Mouse (Mus musculus) liver, adult 2 months (tissue): ENCODE data around the gene Ypel3. TPM values are rescaled to one million over a fixed set of nuclear protein-coding genes. Genes with fewer than 3 reads are reported as not detected.

Source experiments
- DNase-seq: peaks from one replicate; pipeline ENCODE4 v3.0.0-alpha.2; 2011; ENCODE audit warnings: low read depth, low spot score; ENCODE audit errors: extremely low read depth
- H3K27ac ChIP-seq: fragments of 200-500 bp; replicated peaks from 2 replicates; pipeline ENCODE4 v1.5.1; 2012; ENCODE audit warnings: low read depth, mild to moderate bottlenecking, control low read depth, inconsistent platforms, low read length; ENCODE audit not compliant: insufficient read depth
- H3K27me3 ChIP-seq: fragments of 200-500 bp; 2 replicates; pipeline ENCODE4 v1.6.1; 2012; ENCODE audit warnings: mild to moderate bottlenecking, moderate library complexity, low read length, inconsistent platforms; ENCODE audit not compliant: control insufficient read depth, insufficient read depth
- H3K36me3 ChIP-seq: fragments of 200-500 bp; 2 replicates; pipeline ENCODE4 v1.6.1; 2012; ENCODE audit warnings: low read length, inconsistent platforms; ENCODE audit not compliant: control insufficient read depth, insufficient read depth
- H3K4me1 ChIP-seq: fragments of 200-500 bp; 2 replicates; pipeline ENCODE4 v1.6.1; 2011; ENCODE audit warnings: low read length; ENCODE audit not compliant: control insufficient read depth, insufficient read depth
- H3K4me3 ChIP-seq: fragments of 200-500 bp; 2 replicates; pipeline ENCODE4 v1.5.1; 2011; ENCODE audit warnings: low read depth, mild to moderate bottlenecking, control low read depth, low read length, moderate library complexity; ENCODE audit not compliant: insufficient read depth
- H3K79me2 ChIP-seq: fragments of 200-500 bp; 2 replicates; pipeline ENCODE4 v1.6.1; 2012; ENCODE audit warnings: inconsistent platforms, mild to moderate bottlenecking, low read length, moderate library complexity; ENCODE audit not compliant: control insufficient read depth, insufficient read depth
- H3K9ac ChIP-seq: fragments of 200-500 bp; 2 replicates; pipeline ENCODE4 v1.6.1; 2012; ENCODE audit warnings: low read depth, mild to moderate bottlenecking, control low read depth, inconsistent platforms, low read length
- CTCF ChIP-seq: fragments of 200-500 bp; IDR thresholded peaks from 2 replicates; pipeline ENCODE4 v1.5.1; 2011; ENCODE audit warnings: low read depth, low read length, control low read depth
- POLR2A ChIP-seq: fragments of 200-500 bp; IDR thresholded peaks from 2 replicates; pipeline ENCODE4 v1.6.1; 2011; ENCODE audit warnings: low read length, control low read depth; ENCODE audit not compliant: insufficient read depth; ENCODE audit errors: extremely low read depth
- WGBS: fragments of 180-500 bp; shearing (Covaris S2); methylation state at CpG from one replicate; pipeline ENCODE4 v1.1.7; 2018; 5-methylcytosine and 5-hydroxymethylcytosine counted together
- polyA plus RNA-seq: library from polyadenylated mRNA; depleted of rRNA; stranded (reverse); fragments of >200 nt; gene quantifications from 2 replicates; pipeline ENCODE4 v1.2.3, GENCODE M21; 2012; rRNA removed
- total RNA-seq: library from RNA; depleted of rRNA; stranded (reverse); fragments of >200 nt; gene quantifications from 2 replicates; pipeline ENCODE4 v1.2.3, GENCODE M21; 2014; rRNA removed

Gene Ypel3
- total and polyA plus RNA-seq, 2 experiments, result 26.4 to 144 TPM

GRCm38 (mm10) chr7:126821835-126822511 lies 45.2 kb downstream of the Ypel3 start:
- no peaks in the 10 kb centered on the region for H3K79me2 ChIP-seq
- no peak overlapping the region for H3K4me3 ChIP-seq
- H3K36me3 ChIP-seq, result no peaks in the 10 kb centered on the region
- no peaks in the 10 kb centered on the region for H3K4me1 ChIP-seq
- no peak overlapping the region for H3K27ac ChIP-seq
- peaks cover 7% of the 10 kb centered on the region for H3K27me3 ChIP-seq
- WGBS, result 34% methylated on average over 7 of the region's 7 CpGs
- peak; percentile 42 for DNase-seq
- H3K9ac ChIP-seq, result no peak overlapping the region
- TF ChIP-seq POLR2A, result no peak
- TF ChIP-seq CTCF, result peak; percentile 98

GRCm38 (mm10) chr7:126822741-126823140 lies 46.0 kb downstream of the Ypel3 start:
- H3K27me3 ChIP-seq, result peaks cover 7% of the 10 kb centered on the region
- WGBS, result 61% methylated on average over 9 of the region's 9 CpGs

GRCm38 (mm10) chr7:126823202-126823711 lies 46.5 kb downstream of the Ypel3 start:
- Histone ChIP-seq H3K36me3 (no peaks in the 10 kb centered on the region), H3K79me2 (no peaks in the 10 kb centered on the region), H3K4me3 (peak overlapping the region; percentile 37; the same call in 1 of the 2 replicates), H3K27me3 (peaks cover 7% of the 10 kb centered on the region), H3K27ac (no peak overlapping the region), H3K4me1 (no peaks in the 10 kb centered on the region), H3K9ac (peak overlapping the region; percentile 21; the same call in 1 of the 2 replicates)
- no peak for DNase-seq
- TF ChIP-seq CTCF (no peak), POLR2A (no peak)
- WGBS, result 11% methylated on average over 14 of the region's 19 CpGs

More at GRCm38 (mm10) chr7:126822741-126823140, 46.0 kb downstream of the Ypel3 start:
- no peaks in the 10 kb centered on the region for H3K4me1 ChIP-seq
- TF ChIP-seq POLR2A (no peak), CTCF (no peak)
- H3K9ac ChIP-seq, result no peak overlapping the region
- no peak for DNase-seq
- no peaks in the 10 kb centered on the region for H3K79me2 ChIP-seq
- H3K4me3 ChIP-seq, result no peak overlapping the region
- no peaks in the 10 kb centered on the region for H3K36me3 ChIP-seq
- no peak overlapping the region for H3K27ac ChIP-seq

- no peaks in the 10 kb centered on the region for H3K79me2 ChIP-seq
- no peaks in the 10 kb centered on the region for H3K4me1 ChIP-seq
- 33% methylated on average over 10 of the region's 10 CpGs for WGBS
- H3K9ac ChIP-seq, result no peak overlapping the region
- H3K27ac ChIP-seq, result no peak overlapping the region
- H3K27me3 ChIP-seq, result peaks cover 7% of the 10 kb centered on the region
- H3K36me3 ChIP-seq, result no peaks in the 10 kb centered on the region
- H3K4me3 ChIP-seq, result no peak overlapping the region
- DNase-seq, result no peak
- TF ChIP-seq POLR2A (no peak), CTCF (no peak)
Measured at GRCm38 (mm10) chr7:126823940-126824339, 47.2 kb downstream of the Ypel3 start.

GRCm38 (mm10) chr7:126825403-126825802 lies 48.6 kb downstream of the Ypel3 start:
- H3K27me3 ChIP-seq, result peaks cover 10% of the 10 kb centered on the region
- no peak for TF ChIP-seq CTCF
- no peak for TF ChIP-seq POLR2A
- no peak for DNase-seq
- no peak overlapping the region for H3K27ac ChIP-seq
- no peak overlapping the region for H3K4me3 ChIP-seq
- H3K9ac ChIP-seq, result no peak overlapping the region
- 18% methylated on average over 8 of the region's 8 CpGs for WGBS
- H3K79me2 ChIP-seq, result no peaks in the 10 kb centered on the region
- no peaks in the 10 kb centered on the region for H3K4me1 ChIP-seq
- H3K36me3 ChIP-seq, result no peaks in the 10 kb centered on the region

GRCm38 (mm10) chr7:126825952-126826351 lies 49.2 kb downstream of the Ypel3 start:
- WGBS, result 68% methylated on average over 5 of the region's 5 CpGs
- no peak overlapping the region for H3K27ac ChIP-seq
- H3K27me3 ChIP-seq, result peaks cover 10% of the 10 kb centered on the region
- no peaks in the 10 kb centered on the region for H3K4me1 ChIP-seq
- no peak for DNase-seq
- H3K9ac ChIP-seq, result no peak overlapping the region
- no peak overlapping the region for H3K4me3 ChIP-seq
- no peaks in the 10 kb centered on the region for H3K79me2 ChIP-seq
- H3K36me3 ChIP-seq, result no peaks in the 10 kb centered on the region
- TF ChIP-seq CTCF (no peak), POLR2A (no peak)

Other genes with a start within 250 kb of the Ypel3 start
Only the 30 nearest of the 31 such genes appear.
- 79.4 and 85.6 TPM in 2 replicates for gene Eif3c, start 210.5 kb upstream of the Ypel3 start, total RNA-seq
- 54.2 and 64.1 TPM in 2 replicates for gene Eif3c, start 210.5 kb upstream of the Ypel3 start, polyA plus RNA-seq
- gene Apobr, start 192.0 kb upstream of the Ypel3 start, total RNA-seq, result 0.74 and 1.6 TPM in 2 replicates
- 0.58 and 1.0 TPM in 2 replicates for gene Apobr, start 192.0 kb upstream of the Ypel3 start, polyA plus RNA-seq
- gene Cln3, start 191.1 kb upstream of the Ypel3 start, total RNA-seq, result 7.1 and 9.5 TPM in 2 replicates
- gene Cln3, start 191.1 kb upstream of the Ypel3 start, polyA plus RNA-seq, result 40.9 and 57.0 TPM in 2 replicates
- gene Il27, start 182.0 kb upstream of the Ypel3 start, total RNA-seq, result not detected in 2 replicates
- gene Il27, start 182.0 kb upstream of the Ypel3 start, polyA plus RNA-seq, result 0.31 TPM in 1 of 2 replicates, not detected in the other
- 3.0 and 3.2 TPM in 2 replicates for gene Nupr1, start 146.1 kb upstream of the Ypel3 start, total RNA-seq
- 1.2 TPM in 2 replicates for gene Nupr1, start 146.1 kb upstream of the Ypel3 start, polyA plus RNA-seq
- 7.7 and 10.7 TPM in 2 replicates for gene Sgf29, start 127.6 kb upstream of the Ypel3 start, total RNA-seq
- gene Sgf29, start 127.6 kb upstream of the Ypel3 start, polyA plus RNA-seq, result 34.7 and 54.2 TPM in 2 replicates
- 661 and 727 TPM in 2 replicates for gene Sult1a1, start 100.5 kb upstream of the Ypel3 start, total RNA-seq
- gene Sult1a1, start 100.5 kb upstream of the Ypel3 start, polyA plus RNA-seq, result 566 and 586 TPM in 2 replicates
- gene Bola2, start 81.6 kb upstream of the Ypel3 start, total RNA-seq, result 15.6 and 20.5 TPM in 2 replicates
- gene Bola2, start 81.6 kb upstream of the Ypel3 start, polyA plus RNA-seq, result 35.6 and 37.7 TPM in 2 replicates
- 4.1 and 4.6 TPM in 2 replicates for gene Slx1b, start 81.2 kb upstream of the Ypel3 start, total RNA-seq
- 11.3 and 15.4 TPM in 2 replicates for gene Slx1b, start 81.2 kb upstream of the Ypel3 start, polyA plus RNA-seq
- gene Coro1a, start 69.2 kb upstream of the Ypel3 start, total RNA-seq, result 7.7 and 9.0 TPM in 2 replicates
- gene Coro1a, start 69.2 kb upstream of the Ypel3 start, polyA plus RNA-seq, result 10.6 and 22.7 TPM in 2 replicates
- gene Mapk3, start 17.4 kb upstream of the Ypel3 start, total RNA-seq, result 10.4 and 14.8 TPM in 2 replicates
- gene Mapk3, start 17.4 kb upstream of the Ypel3 start, polyA plus RNA-seq, result 68.7 and 70.7 TPM in 2 replicates
- 0.46 and 2.3 TPM in 2 replicates for gene Gdpd3, start 10.6 kb upstream of the Ypel3 start, total RNA-seq
- 8.0 and 9.0 TPM in 2 replicates for gene Gdpd3, start 10.6 kb upstream of the Ypel3 start, polyA plus RNA-seq
- 0.13 and 0.18 TPM in 2 replicates for gene Tbx6, start 4.5 kb downstream of the Ypel3 start, total RNA-seq
- gene Tbx6, start 4.5 kb downstream of the Ypel3 start, polyA plus RNA-seq, result 0.71 and 1.1 TPM in 2 replicates
- gene Ppp4c, start 15.5 kb downstream of the Ypel3 start, total RNA-seq, result 45.8 and 52.8 TPM in 2 replicates
- 81.2 and 97.2 TPM in 2 replicates for gene Ppp4c, start 15.5 kb downstream of the Ypel3 start, polyA plus RNA-seq
- not detected in 2 replicates for gene Fam57b, start 20.7 kb downstream of the Ypel3 start, total RNA-seq
- gene Fam57b, start 20.7 kb downstream of the Ypel3 start, polyA plus RNA-seq, result 0.06 and 0.44 TPM in 2 replicates
- gene 4930451I11Rik, start 54.7 kb downstream of the Ypel3 start, total RNA-seq, result not detected in 2 replicates
- gene 4930451I11Rik, start 54.7 kb downstream of the Ypel3 start, polyA plus RNA-seq, result not detected in 2 replicates
- gene Doc2a, start 70.5 kb downstream of the Ypel3 start, total RNA-seq, result not detected in 2 replicates
- not detected in 2 replicates for gene Doc2a, start 70.5 kb downstream of the Ypel3 start, polyA plus RNA-seq
- 1.0 and 1.5 TPM in 2 replicates for gene Hirip3, start 85.0 kb downstream of the Ypel3 start, total RNA-seq
- 1.00 and 2.4 TPM in 2 replicates for gene Hirip3, start 85.0 kb downstream of the Ypel3 start, polyA plus RNA-seq
- 2.5 and 4.8 TPM in 2 replicates for gene Ino80e, start 85.4 kb downstream of the Ypel3 start, total RNA-seq
- 16.3 and 18.5 TPM in 2 replicates for gene Ino80e, start 85.4 kb downstream of the Ypel3 start, polyA plus RNA-seq
- gene Taok2, start 107.7 kb downstream of the Ypel3 start, total RNA-seq, result 20.5 and 21.7 TPM in 2 replicates
- 28.5 and 42.7 TPM in 2 replicates for gene Taok2, start 107.7 kb downstream of the Ypel3 start, polyA plus RNA-seq
- 78.4 and 98.6 TPM in 2 replicates for gene Tmem219, start 146.0 kb downstream of the Ypel3 start, total RNA-seq
- gene Tmem219, start 146.0 kb downstream of the Ypel3 start, polyA plus RNA-seq, result 94.9 and 120 TPM in 2 replicates
- 2.1 and 3.4 TPM in 2 replicates for gene Kctd13, start 151.9 kb downstream of the Ypel3 start, total RNA-seq
- 5.8 and 7.6 TPM in 2 replicates for gene Kctd13, start 151.9 kb downstream of the Ypel3 start, polyA plus RNA-seq
- not detected in 2 replicates for gene Asphd1, start 172.6 kb downstream of the Ypel3 start, total RNA-seq
- not detected in 2 replicates for gene Asphd1, start 172.6 kb downstream of the Ypel3 start, polyA plus RNA-seq
- gene Sez6l2, start 173.6 kb downstream of the Ypel3 start, total RNA-seq, result 0.20 and 0.28 TPM in 2 replicates
- 0.31 and 0.60 TPM in 2 replicates for gene Sez6l2, start 173.6 kb downstream of the Ypel3 start, polyA plus RNA-seq
- 41.2 and 42.8 TPM in 2 replicates for gene Cdipt, start 199.0 kb downstream of the Ypel3 start, total RNA-seq
- 137 and 141 TPM in 2 replicates for gene Cdipt, start 199.0 kb downstream of the Ypel3 start, polyA plus RNA-seq
- gene Cdiptos, start 199.1 kb downstream of the Ypel3 start, total RNA-seq, result 0.09 TPM in 1 of 2 replicates, not detected in the other
- 0.20 and 0.23 TPM in 2 replicates for gene Cdiptos, start 199.1 kb downstream of the Ypel3 start, polyA plus RNA-seq
- gene Mvp, start 237.7 kb downstream of the Ypel3 start, total RNA-seq, result 23.4 and 28.5 TPM in 2 replicates
- 26.3 and 39.4 TPM in 2 replicates for gene Mvp, start 237.7 kb downstream of the Ypel3 start, polyA plus RNA-seq
- gene Pagr1b, start 239.5 kb downstream of the Ypel3 start, total RNA-seq, result 0.74 TPM in 1 of 2 replicates, not detected in the other
- 0.49 TPM in 1 of 2 replicates, not detected in the other for gene Pagr1b, start 239.5 kb downstream of the Ypel3 start, polyA plus RNA-seq
- gene Pagr1a, start 240.4 kb downstream of the Ypel3 start, total RNA-seq, result 4.9 and 6.7 TPM in 2 replicates
- 2.6 and 4.2 TPM in 2 replicates for gene Pagr1a, start 240.4 kb downstream of the Ypel3 start, polyA plus RNA-seq
- gene Gm42742, start 244.1 kb downstream of the Ypel3 start, total RNA-seq, result 9.5 and 10.7 TPM in 2 replicates
- 11.2 and 12.7 TPM in 2 replicates for gene Gm42742, start 244.1 kb downstream of the Ypel3 start, polyA plus RNA-seq